Mouse (Mus musculus): ENCODE measurements around the gene Gm36028.

DNA sequence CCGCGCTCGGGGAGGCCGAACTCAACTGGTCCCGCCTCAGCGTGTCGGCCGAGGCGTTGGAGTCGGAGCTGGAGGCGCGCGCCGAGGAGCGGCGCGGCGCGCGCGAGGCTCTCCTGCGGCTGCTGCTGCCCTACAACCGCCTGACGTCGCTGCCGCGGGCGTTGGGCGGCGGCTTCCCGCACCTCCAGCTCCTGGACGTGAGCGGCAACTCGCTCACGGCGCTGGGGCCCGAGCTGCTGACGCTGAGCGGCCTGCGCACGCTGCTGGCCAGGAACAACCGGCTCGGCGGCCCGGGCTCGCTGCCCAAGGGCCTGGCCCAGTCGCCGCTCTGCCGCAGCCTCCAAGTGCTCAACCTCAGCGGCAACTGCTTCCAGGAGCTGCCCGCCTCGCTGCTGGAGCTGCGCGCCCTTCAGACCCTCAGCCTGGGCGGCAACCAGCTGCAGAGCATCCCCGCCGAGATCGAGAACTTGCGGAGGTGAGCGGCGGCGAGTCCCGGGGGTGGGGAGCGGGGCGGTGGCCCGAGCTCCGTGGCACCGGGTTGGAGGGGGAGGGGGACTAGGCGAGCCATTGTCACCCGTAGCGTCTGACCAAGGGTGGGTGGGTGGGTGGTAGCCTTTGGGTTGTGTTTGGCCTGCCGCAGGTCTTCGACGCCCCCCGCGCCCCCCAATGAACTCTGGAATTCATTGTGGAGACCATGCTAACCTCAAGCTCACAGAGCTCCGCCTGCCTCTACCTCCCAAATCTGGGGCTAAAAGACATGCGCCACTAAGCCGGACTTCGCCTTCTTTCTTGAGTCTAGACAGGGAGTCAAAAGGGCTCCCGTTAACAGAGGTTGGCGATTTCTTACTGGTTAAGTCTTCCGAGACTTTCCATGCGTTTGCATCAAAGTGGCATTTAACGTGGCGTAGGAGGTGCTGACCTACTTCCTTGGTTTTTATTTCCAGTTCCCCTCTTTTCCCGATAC, 7.8 kb upstream of the Gm36028 start:
- no peak for TF ChIP-seq CTCF (IDR thresholded peaks at IDR 0.05; ENCODE audit: insufficient read depth, low read depth, low read length)
- TF ChIP-seq POLR2A (IDR thresholded peaks at IDR 0.05; ENCODE audit: insufficient read depth, low read depth, low read length), result no peak
